Mouse (Mus musculus): ENCODE results near the gene Hist1h2ag. TPM values are rescaled to one million over a fixed set of nuclear protein-coding genes. Genes with fewer than 3 reads are reported as not detected.

The Hist1h2ag gene
- polyA plus RNA-seq, 1 experiment = 10.2 TPM

DNA sequence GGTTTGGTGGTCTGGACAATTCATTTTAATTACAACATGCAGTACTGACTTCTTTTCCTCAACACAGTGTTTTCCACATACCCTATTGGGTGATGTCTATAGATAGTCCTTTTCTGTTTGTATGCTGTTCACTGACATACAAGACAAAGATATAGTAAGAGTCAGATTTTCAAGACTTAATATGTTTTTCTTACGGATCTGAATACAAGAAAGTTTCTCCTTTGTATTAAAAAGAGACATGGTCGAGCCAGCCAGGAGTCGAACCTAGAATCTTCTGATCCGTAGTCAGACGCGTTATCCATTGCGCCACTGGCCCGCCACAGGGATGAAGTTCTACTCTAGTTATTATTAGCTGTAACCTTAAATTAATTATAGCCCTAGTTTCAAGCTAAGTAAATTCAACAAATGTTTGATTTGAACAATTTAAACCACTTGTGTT lies 21.8 kb downstream of the Hist1h2ag start:
- 0 out of 2 replicates have a peak, but pooled peaks cover 1% of the 10 kb centered on the region for H3K27me3 ChIP-seq (ENCODE audit: control insufficient read depth, insufficient read depth, low read length)
- TF ChIP-seq CTCF (IDR thresholded peaks at IDR 0.05; ENCODE audit: extremely low read depth, insufficient read depth, insufficient read length, insufficient replicate concordance) = no peak
- no peak for TF ChIP-seq POLR2A (IDR thresholded peaks at IDR 0.05; ENCODE audit: low read depth, low read length)
- H3K4me1 ChIP-seq (ENCODE audit: control insufficient read depth, insufficient read depth, insufficient read length) = no peaks in the 10 kb centered on the region; the same call in 1 of the 2 replicates
- H3K36me3 ChIP-seq (ENCODE audit: control insufficient read depth, insufficient read depth, low read length) = no peaks in the 10 kb centered on the region
- peak overlapping the region; percentile 67 for H3K4me3 ChIP-seq (ENCODE audit: extremely low read depth, insufficient read depth, insufficient read length)
- H3K27ac ChIP-seq (ENCODE audit: insufficient read depth, low read length) = no peak overlapping the region
- 1% methylated on average over 8 of the region's 8 CpGs for WGBS
- no peak for DNase-seq (ENCODE audit: low read depth in 1 of 2, low spot score in 2 of 2)

DNA sequence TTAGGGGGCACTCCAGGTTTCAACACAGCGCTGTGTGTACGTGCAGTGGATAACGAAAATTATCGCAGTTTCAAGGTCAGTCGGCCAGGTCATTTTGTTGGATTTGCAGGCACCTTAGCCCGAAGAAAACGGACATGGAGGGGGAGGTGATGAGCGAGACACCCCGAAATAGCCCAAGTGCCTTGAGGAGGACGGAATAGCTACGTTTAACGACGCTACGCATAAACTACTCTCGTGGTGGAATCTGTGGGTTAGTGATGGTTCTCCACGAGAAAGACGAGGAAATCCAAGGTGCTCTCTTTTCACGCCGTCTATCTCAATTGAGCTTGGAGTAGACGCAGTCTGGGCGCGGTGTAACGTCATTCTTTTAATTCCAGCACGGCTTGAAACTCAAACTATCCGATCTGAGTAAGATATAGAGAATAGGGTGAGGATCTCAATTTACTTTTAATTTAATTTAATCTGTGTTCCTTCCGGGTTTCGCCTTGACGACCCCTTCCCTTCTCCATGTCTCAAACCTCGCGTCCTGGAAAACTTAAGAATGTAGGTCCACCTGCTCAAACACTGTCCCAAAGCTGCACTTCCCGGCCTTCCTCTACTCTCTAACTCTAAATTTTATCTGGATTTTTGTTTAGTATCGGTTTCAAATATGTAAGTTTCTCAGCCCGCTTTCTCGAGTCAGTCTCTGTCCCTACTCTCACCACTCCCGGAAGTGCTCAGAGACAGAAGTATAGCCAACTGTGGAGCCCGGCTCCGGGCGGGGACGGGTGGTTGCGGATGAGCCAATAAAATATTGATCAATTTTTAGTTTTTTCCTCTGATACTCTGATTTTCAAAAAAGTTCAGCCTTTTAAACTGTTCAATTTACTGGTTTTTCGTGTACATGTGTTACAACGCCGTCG lies 22.6 kb downstream of the Hist1h2ag start:
- no peak overlapping the region for H3K27ac ChIP-seq (ENCODE audit: insufficient read depth, low read length)
- peak overlapping the region; percentile 67 for H3K4me3 ChIP-seq (ENCODE audit: extremely low read depth, insufficient read depth, insufficient read length)
- no peaks in the 10 kb centered on the region for H3K4me1 ChIP-seq (ENCODE audit: control insufficient read depth, insufficient read depth, insufficient read length)
- H3K36me3 ChIP-seq (ENCODE audit: control insufficient read depth, insufficient read depth, low read length) = no peaks in the 10 kb centered on the region
- no peak for TF ChIP-seq CTCF (IDR thresholded peaks at IDR 0.05; ENCODE audit: extremely low read depth, insufficient read depth, insufficient read length, insufficient replicate concordance)
- no peak for TF ChIP-seq POLR2A (IDR thresholded peaks at IDR 0.05; ENCODE audit: low read depth, low read length)
- WGBS = 2% methylated on average over 44 of the region's 44 CpGs
- DNase-seq (ENCODE audit: low read depth in 1 of 2, low spot score in 2 of 2) = peak in 1 of 2 experiments; percentile 44
- H3K27me3 ChIP-seq (ENCODE audit: control insufficient read depth, insufficient read depth, low read length) = 0 out of 2 replicates have a peak, but pooled peaks cover 1% of the 10 kb centered on the region

GRCm38 (mm10) chr13:22015479-22016450 lies 27.0 kb downstream of the Hist1h2ag start:
- H3K4me1 ChIP-seq (ENCODE audit: control insufficient read depth, insufficient read depth, insufficient read length) = peaks cover 6% of the 10 kb centered on the region; the same call in 1 of the 2 replicates
- H3K36me3 ChIP-seq (ENCODE audit: control insufficient read depth, insufficient read depth, low read length) = no peaks in the 10 kb centered on the region
- peak; percentile 60 to 87 for DNase-seq (ENCODE audit: low read depth in 1 of 2, low spot score in 2 of 2)
- peaks cover 7% of the 10 kb centered on the region for H3K27me3 ChIP-seq (ENCODE audit: control insufficient read depth, insufficient read depth, low read length)
- 16% methylated on average over 27 of the region's 27 CpGs for WGBS
- H3K4me3 ChIP-seq (ENCODE audit: extremely low read depth, insufficient read depth, insufficient read length) = no peak overlapping the region
- TF ChIP-seq POLR2A (IDR thresholded peaks at IDR 0.05; ENCODE audit: low read depth, low read length) (no peak), CTCF (IDR thresholded peaks at IDR 0.05; ENCODE audit: extremely low read depth, insufficient read depth, insufficient read length, insufficient replicate concordance) (no peak)
- no peak overlapping the region for H3K27ac ChIP-seq (ENCODE audit: insufficient read depth, low read length)

- H3K4me1 ChIP-seq (ENCODE audit: control insufficient read depth, insufficient read depth, insufficient read length) = peaks cover 6% of the 10 kb centered on the region; the same call in 1 of the 2 replicates
- H3K27me3 ChIP-seq (ENCODE audit: control insufficient read depth, insufficient read depth, low read length) = peaks cover 5% of the 10 kb centered on the region
- H3K27ac ChIP-seq (ENCODE audit: insufficient read depth, low read length) = no peak overlapping the region
- peak overlapping the region; percentile 6; the same call in 1 of the 2 replicates for H3K4me3 ChIP-seq (ENCODE audit: extremely low read depth, insufficient read depth, insufficient read length)
- TF ChIP-seq CTCF (IDR thresholded peaks at IDR 0.05; ENCODE audit: extremely low read depth, insufficient read depth, insufficient read length, insufficient replicate concordance) (no peak), POLR2A (IDR thresholded peaks at IDR 0.05; ENCODE audit: low read depth, low read length) (no peak)
- H3K36me3 ChIP-seq (ENCODE audit: control insufficient read depth, insufficient read depth, low read length) = no peaks in the 10 kb centered on the region
- no peak for DNase-seq (ENCODE audit: low read depth in 1 of 2, low spot score in 2 of 2)
- 9% methylated on average over 17 of the region's 17 CpGs for WGBS
These were observed 28.3 kb downstream of the Hist1h2ag start for GRCm38 (mm10) chr13:22014411-22014845.

DNA sequence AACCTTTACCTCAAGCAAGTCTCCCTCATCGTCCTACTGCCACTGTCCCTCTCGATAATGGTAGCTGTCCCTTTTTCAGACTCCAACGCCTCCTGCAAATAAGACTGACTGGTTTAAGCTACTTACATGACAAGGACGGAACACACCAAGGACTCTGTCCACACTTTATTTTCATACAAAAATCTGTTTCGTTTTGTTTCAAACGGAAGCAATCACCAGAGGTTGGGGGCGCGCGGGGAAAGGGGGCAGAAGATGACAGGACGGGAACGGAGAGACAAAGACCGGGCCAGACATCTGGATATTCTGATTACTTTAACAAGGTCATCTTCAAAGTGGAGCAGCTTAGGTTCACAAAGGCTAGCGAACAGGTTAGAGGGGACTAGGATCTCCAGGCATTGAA lies 29.0 kb downstream of the Hist1h2ag start:
- TF ChIP-seq POLR2A (IDR thresholded peaks at IDR 0.05; ENCODE audit: low read depth, low read length) = no peak
- TF ChIP-seq CTCF (IDR thresholded peaks at IDR 0.05; ENCODE audit: extremely low read depth, insufficient read depth, insufficient read length, insufficient replicate concordance) = no peak
- no peak overlapping the region for H3K4me3 ChIP-seq (ENCODE audit: extremely low read depth, insufficient read depth, insufficient read length)
- 15% methylated on average over 13 of the region's 13 CpGs for WGBS
- H3K4me1 ChIP-seq (ENCODE audit: control insufficient read depth, insufficient read depth, insufficient read length) = peaks cover 6% of the 10 kb centered on the region; the same call in 1 of the 2 replicates
- peaks cover 7% of the 10 kb centered on the region for H3K27me3 ChIP-seq (ENCODE audit: control insufficient read depth, insufficient read depth, low read length)
- H3K27ac ChIP-seq (ENCODE audit: insufficient read depth, low read length) = no peak overlapping the region
- no peaks in the 10 kb centered on the region for H3K36me3 ChIP-seq (ENCODE audit: control insufficient read depth, insufficient read depth, low read length)
- DNase-seq (ENCODE audit: low read depth in 1 of 2, low spot score in 2 of 2) = no peak

- Histone ChIP-seq H3K27me3 (ENCODE audit: control insufficient read depth, insufficient read depth, low read length) (peaks cover 13% of the 10 kb centered on the region), H3K36me3 (ENCODE audit: control insufficient read depth, insufficient read depth, low read length) (no peaks in the 10 kb centered on the region), H3K4me1 (ENCODE audit: control insufficient read depth, insufficient read depth, insufficient read length) (peaks cover 5% of the 10 kb centered on the region), H3K27ac (ENCODE audit: insufficient read depth, low read length) (no peak within 1 kb of the TSS), H3K4me3 (ENCODE audit: extremely low read depth, insufficient read depth, insufficient read length) (no peak within 1 kb of the TSS)
- DNase-seq (ENCODE audit: low read depth in 1 of 2, low spot score in 2 of 2) = no peak
- WGBS = 27% methylated on average over 6 of the region's 7 CpGs
- no peak for TF ChIP-seq POLR2A (IDR thresholded peaks at IDR 0.05; ENCODE audit: low read depth, low read length)
- no peak for TF ChIP-seq CTCF (IDR thresholded peaks at IDR 0.05; ENCODE audit: extremely low read depth, insufficient read depth, insufficient read length, insufficient replicate concordance)
These were observed 33.1 kb downstream of the Hist1h2ag start, which contains the start of gene Prss16 for GRCm38 (mm10) chr13:22009642-22010041. Gene Prss16, minus strand, starts transcription at chr13:22009742.
